ENCODE assay signal across 18 mouse cellular contexts in the genomic region with DNA sequence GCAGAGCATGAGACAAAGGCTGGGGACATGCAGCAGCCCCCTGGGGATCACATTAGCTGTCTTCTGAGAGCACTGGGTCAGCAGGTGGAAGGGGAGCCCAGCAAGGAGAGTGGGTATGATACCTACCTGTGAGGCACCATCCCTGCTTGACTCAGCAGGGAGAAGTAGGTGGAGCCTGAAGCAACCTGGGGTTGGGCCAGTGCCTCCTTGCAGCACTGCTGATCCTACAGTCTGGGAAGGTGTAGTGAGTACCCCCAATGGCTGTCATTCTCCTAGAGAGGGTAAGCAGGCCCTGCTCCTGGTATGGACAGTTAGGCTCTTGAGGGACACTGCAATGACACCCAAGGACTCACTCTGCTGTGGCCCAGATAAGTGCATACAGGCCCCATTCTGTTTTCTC. TPM values are rescaled to one million over a fixed set of nuclear protein-coding genes. Genes with fewer than 3 reads are reported as not detected.
"Had no signal": no experiment of that assay in that cellular context is flagged by ENCODE, and none has a peak within 500 bp of the region (broad histone marks: within the 10 kb centered on the region; RNA-seq: fewer than 3 reads in every experiment).

No protein-coding gene starts in this region.

- H3K4me2 ChIP-seq: kidney, embryonic 15.5 days; lung, embryonic 14.5 days; midbrain, embryonic 13.5 days had no signal

- ATAC-seq: intestine, embryonic 16.5 days; midbrain, embryonic 13.5 days had no signal

- DNase-seq: kidney, adult 2 months; kidney, postnatal 14 days; lung, embryonic 14.5 days; lung, postnatal 10 days; lung, postnatal 4 days; right cerebral cortex, adult 18-20 months; right cerebral cortex, postnatal 25 days; thymus, postnatal 36 days had no signal

- H3K27me3 ChIP-seq: kidney, embryonic 15.5 days; midbrain, embryonic 13.5 days had no signal

- H3K27ac ChIP-seq: kidney, embryonic 15.5 days; limb, embryonic 10.5 days; midbrain, embryonic 13.5 days had no signal

- H3K4me3 ChIP-seq: kidney, embryonic 15.5 days; limb, embryonic 10.5 days; midbrain, embryonic 13.5 days had no signal

- H3K9me3 ChIP-seq: kidney, embryonic 15.5 days; limb, embryonic 10.5 days; midbrain, embryonic 13.5 days had no signal

- H3K9ac ChIP-seq: kidney, embryonic 15.5 days; lung, embryonic 14.5 days; midbrain, embryonic 13.5 days had no signal

RNA-seq across cellular contexts. Expression of a gene that starts 45.5 kb away (rescaled TPM):
- total RNA-seq: layer of hippocampus, postnatal 10 days; left cerebral cortex, postnatal 10 days; midbrain, postnatal 0 days had no signal

RNA-seq across cellular contexts. Expression of a gene that starts 48.9 kb away (rescaled TPM):
- total RNA-seq: layer of hippocampus, postnatal 10 days; left cerebral cortex, postnatal 10 days; midbrain, postnatal 0 days had no signal
- polyA plus RNA-seq: intestine, embryonic 16.5 days; kidney, adult 2 months; limb, embryonic 10.5 days; limb, embryonic 14.5 days; lung, embryonic 14.5 days; midbrain, embryonic 13.5 days; midbrain, postnatal 0 days; neural tube, embryonic 14.5 days; thymus, postnatal 0 days had no signal
